Mouse (Mus musculus) limb, embryonic 14.5 days (tissue): ENCODE data around the gene Ddx21. TPM values are rescaled to one million over a fixed set of nuclear protein-coding genes. Genes with fewer than 3 reads are reported as not detected.

ENCODE experiments used
- ATAC-seq: fragments of 200-750 bp; cut with Nextera tagmentation; 2 replicates; pipeline ENCODE4 v1.8.0; 2017; ENCODE audit warnings: low read depth, moderate number of reproducible peaks, moderate TSS enrichment; ENCODE audit not compliant: low FRiP score
- DNase-seq: peaks from one replicate; pipeline ENCODE4 v3.0.0-alpha.2; 2015; ENCODE audit warnings: low spot score
- H3K27ac ChIP-seq: fragments of 300-500 bp; sonication (generic); replicated peaks from 2 replicates; pipeline ENCODE4 v1.5.1; 2014; ENCODE audit warnings: low read depth, mild to moderate bottlenecking, low read length, moderate library complexity, mixed read lengths
- H3K27me3 ChIP-seq: fragments of 300-500 bp; sonication (generic); 2 replicates; pipeline ENCODE4 v1.6.1; 2014; ENCODE audit warnings: low read length, mixed read lengths; ENCODE audit not compliant: control insufficient read depth, insufficient read depth
- H3K36me3 ChIP-seq: fragments of 300-500 bp; sonication (generic); 2 replicates; pipeline ENCODE4 v1.6.1; 2014; ENCODE audit warnings: mild to moderate bottlenecking, low read length, moderate library complexity, mixed read lengths; ENCODE audit not compliant: control insufficient read depth, insufficient read depth
- H3K4me1 ChIP-seq: fragments of 300-500 bp; sonication (generic); 2 replicates; pipeline ENCODE4 v1.6.1; 2014; ENCODE audit warnings: antibody characterized with exemption, low read length, mixed read lengths; ENCODE audit not compliant: control insufficient read depth, insufficient read depth
- H3K4me2 ChIP-seq: fragments of 300-500 bp; sonication (generic); replicated peaks from 2 replicates; pipeline ENCODE4 v1.6.1; 2014; ENCODE audit warnings: low read depth, mild to moderate bottlenecking, low read length, moderate library complexity; ENCODE audit not compliant: severe bottlenecking
- H3K4me3 ChIP-seq: fragments of 300-500 bp; sonication (generic); replicated peaks from 2 replicates; pipeline ENCODE4 v1.5.1; 2014; ENCODE audit warnings: low read length
- H3K9ac ChIP-seq: fragments of 300-500 bp; sonication (generic); 2 replicates; pipeline ENCODE4 v1.6.1; 2014; ENCODE audit warnings: mild to moderate bottlenecking, low read depth, low read length, moderate library complexity; ENCODE audit not compliant: severe bottlenecking
- H3K9me3 ChIP-seq: fragments of 300-500 bp; sonication (generic); 2 replicates; pipeline ENCODE4 v1.6.1; 2016; ENCODE audit warnings: low read length; ENCODE audit not compliant: control insufficient read depth
- POLR2A ChIP-seq: fragments of 200-500 bp; IDR thresholded peaks from 2 replicates; pipeline ENCODE4 v1.8.0; 2012; ENCODE audit warnings: inconsistent platforms, mild to moderate bottlenecking, moderate library complexity, borderline replicate concordance; ENCODE audit not compliant: insufficient read depth, insufficient read length; ENCODE audit errors: extremely low read depth
- WGBS: fragments of 180-500 bp; shearing (Covaris S2); extraction: QIAGEN DNeasy Blood & Tissue Kit; methylation state at CpG from one replicate; pipeline ENCODE4 v1.1.7; 2014; 5-methylcytosine and 5-hydroxymethylcytosine counted together
- polyA plus RNA-seq, 2 experiments: library from polyadenylated mRNA; depleted of rRNA in 1 of 2; stranded (reverse) in 1 of 2; unstranded in 1 of 2; fragments of >200 nt; fragmentation: Nextera tagmentation in 1 of 2; extraction: Ambion mirVana in 1 of 2; gene quantifications; 2 replicates each; pipeline versions ENCODE4 v1.2.1 to v1.2.3; 2012 to 2014

The Ddx21 gene
- polyA plus RNA-seq, 2 experiments = 26.0 to 43.5 TPM

DNA sequence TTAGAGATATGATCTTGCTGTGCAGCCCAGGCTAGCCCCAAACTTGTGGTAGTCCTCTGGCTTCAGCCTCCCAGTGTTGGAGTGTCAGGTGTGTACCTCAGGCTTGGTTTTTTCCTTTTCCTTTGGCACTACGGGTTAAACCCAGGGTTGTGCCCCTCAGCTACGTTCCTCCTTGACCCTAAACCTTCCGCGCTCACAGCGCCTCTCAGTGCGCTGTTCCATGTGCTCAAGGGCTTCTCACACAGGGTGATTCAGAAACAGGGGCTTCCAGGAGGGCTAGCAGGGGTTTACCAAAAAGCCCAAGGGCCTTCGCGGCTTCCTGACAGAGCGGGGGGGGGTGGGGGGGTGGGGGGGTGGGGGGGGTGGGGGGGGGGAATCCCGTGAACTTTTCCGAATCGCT, 59.6 kb downstream of the Ddx21 start:
- TF ChIP-seq POLR2A = no peak
- H3K36me3 ChIP-seq = no peaks in the 10 kb centered on the region
- no peaks in the 10 kb centered on the region for H3K9me3 ChIP-seq
- H3K4me1 ChIP-seq = no peaks in the 10 kb centered on the region
- ATAC-seq = no peak
- no peak overlapping the region for H3K4me3 ChIP-seq
- no peak overlapping the region for H3K9ac ChIP-seq
- H3K4me2 ChIP-seq = no peak overlapping the region
- no peaks in the 10 kb centered on the region for H3K27me3 ChIP-seq
- WGBS = 96% methylated on average over 8 of the region's 12 CpGs
- no peak for DNase-seq
- no peak overlapping the region for H3K27ac ChIP-seq

GRCm38 (mm10) chr10:62541499-62541898, 60.6 kb downstream of the Ddx21 start:
- no peak overlapping the region for H3K4me2 ChIP-seq
- no peaks in the 10 kb centered on the region for H3K4me1 ChIP-seq
- no peaks in the 10 kb centered on the region for H3K27me3 ChIP-seq
- ATAC-seq (no peak), DNase-seq (no peak)
- H3K27ac ChIP-seq = no peak overlapping the region
- no peaks in the 10 kb centered on the region for H3K36me3 ChIP-seq
- no peak overlapping the region for H3K9ac ChIP-seq
- no peaks in the 10 kb centered on the region for H3K9me3 ChIP-seq
- no peak overlapping the region for H3K4me3 ChIP-seq
- TF ChIP-seq POLR2A = no peak
- WGBS = 95% methylated on average over 12 of the region's 12 CpGs

- ATAC-seq (no peak), DNase-seq (no peak)
- no peak for TF ChIP-seq POLR2A
- Histone ChIP-seq H3K4me1 (no peaks in the 10 kb centered on the region), H3K4me3 (no peak overlapping the region), H3K27ac (no peak overlapping the region), H3K4me2 (no peak overlapping the region), H3K27me3 (no peaks in the 10 kb centered on the region), H3K36me3 (no peaks in the 10 kb centered on the region), H3K9ac (no peak overlapping the region), H3K9me3 (no peaks in the 10 kb centered on the region)
- WGBS = 65% methylated on average over 3 of the region's 3 CpGs
Measured at GRCm38 (mm10) chr10:62540800-62541199, 61.3 kb downstream of the Ddx21 start.

GRCm38 (mm10) chr10:62534509-62534908, 67.6 kb downstream of the Ddx21 start:
- no peak overlapping the region for H3K4me3 ChIP-seq
- H3K9ac ChIP-seq = no peak overlapping the region
- H3K27ac ChIP-seq = no peak overlapping the region
- 87% methylated on average over 7 of the region's 7 CpGs for WGBS
- ATAC-seq (no peak), DNase-seq (no peak)
- H3K4me1 ChIP-seq = no peaks in the 10 kb centered on the region
- no peaks in the 10 kb centered on the region for H3K27me3 ChIP-seq
- no peaks in the 10 kb centered on the region for H3K9me3 ChIP-seq
- no peak for TF ChIP-seq POLR2A
- no peaks in the 10 kb centered on the region for H3K36me3 ChIP-seq
- H3K4me2 ChIP-seq = no peak overlapping the region

- Histone ChIP-seq H3K27me3 (no peaks in the 10 kb centered on the region), H3K27ac (no peak overlapping the region), H3K4me2 (no peak overlapping the region), H3K9ac (no peak overlapping the region), H3K9me3 (no peaks in the 10 kb centered on the region), H3K4me3 (no peak overlapping the region), H3K4me1 (no peaks in the 10 kb centered on the region), H3K36me3 (no peaks in the 10 kb centered on the region)
- no peak for ATAC-seq
- no peak for DNase-seq
- TF ChIP-seq POLR2A = no peak
- 54% methylated on average over 2 of the region's 2 CpGs for WGBS
Measured at GRCm38 (mm10) chr10:62532832-62533231, 69.2 kb downstream of the Ddx21 start.

Other genes with a start within 250 kb of the Ddx21 start
- 30.7 and 32.1 TPM in 2 replicates for gene Hk1, start 222.4 kb downstream of the Ddx21 start, polyA plus RNA-seq (2012; rRNA removed)
- 29.2 and 29.3 TPM in 2 replicates for gene Hk1, start 222.4 kb downstream of the Ddx21 start, polyA plus RNA-seq (2014; fragmentation: Nextera tagmentation; extraction: Ambion mirVana)
- 2.3 and 3.3 TPM in 2 replicates for gene Hkdc1, start 179.8 kb downstream of the Ddx21 start, polyA plus RNA-seq (2012; rRNA removed)
- 1.1 and 2.4 TPM in 2 replicates for gene Hkdc1, start 179.8 kb downstream of the Ddx21 start, polyA plus RNA-seq (2014; fragmentation: Nextera tagmentation; extraction: Ambion mirVana)
- gene 4930507D05Rik, start 152.8 kb downstream of the Ddx21 start, polyA plus RNA-seq (2012; rRNA removed) = 0.33 TPM in 2 replicates
- gene 4930507D05Rik, start 152.8 kb downstream of the Ddx21 start, polyA plus RNA-seq (2014; fragmentation: Nextera tagmentation; extraction: Ambion mirVana) = 0.29 and 0.39 TPM in 2 replicates
- 28.7 and 30.8 TPM in 2 replicates for gene Supv3l1, start 152.5 kb downstream of the Ddx21 start, polyA plus RNA-seq (2012; rRNA removed)
- 24.2 and 25.5 TPM in 2 replicates for gene Supv3l1, start 152.5 kb downstream of the Ddx21 start, polyA plus RNA-seq (2014; fragmentation: Nextera tagmentation; extraction: Ambion mirVana)
- 25.6 and 29.2 TPM in 2 replicates for gene Vps26a, start 115.5 kb downstream of the Ddx21 start, polyA plus RNA-seq (2012; rRNA removed)
- gene Vps26a, start 115.5 kb downstream of the Ddx21 start, polyA plus RNA-seq (2014; fragmentation: Nextera tagmentation; extraction: Ambion mirVana) = 67.1 and 71.1 TPM in 2 replicates
- gene Srgn, start 74.8 kb downstream of the Ddx21 start, polyA plus RNA-seq (2012; rRNA removed) = 11.2 and 14.7 TPM in 2 replicates
- gene Srgn, start 74.8 kb downstream of the Ddx21 start, polyA plus RNA-seq (2014; fragmentation: Nextera tagmentation; extraction: Ambion mirVana) = 35.3 and 49.4 TPM in 2 replicates
- 35.1 and 36.1 TPM in 2 replicates for gene Kif1bp, start 23.8 kb downstream of the Ddx21 start, polyA plus RNA-seq (2012; rRNA removed)
- 44.6 and 46.1 TPM in 2 replicates for gene Kif1bp, start 23.8 kb downstream of the Ddx21 start, polyA plus RNA-seq (2014; fragmentation: Nextera tagmentation; extraction: Ambion mirVana)
- 83.4 and 120 TPM in 2 replicates for gene Ddx50, start 48.9 kb upstream of the Ddx21 start, polyA plus RNA-seq (2012; rRNA removed)
- 165 and 176 TPM in 2 replicates for gene Ddx50, start 48.9 kb upstream of the Ddx21 start, polyA plus RNA-seq (2014; fragmentation: Nextera tagmentation; extraction: Ambion mirVana)
- 0.46 and 0.65 TPM in 2 replicates for gene Stox1, start 123.8 kb upstream of the Ddx21 start, polyA plus RNA-seq (2012; rRNA removed)
- gene Stox1, start 123.8 kb upstream of the Ddx21 start, polyA plus RNA-seq (2014; fragmentation: Nextera tagmentation; extraction: Ambion mirVana) = 0.63 and 0.72 TPM in 2 replicates
- 77.9 and 112 TPM in 2 replicates for gene Ccar1, start 190.0 kb upstream of the Ddx21 start, polyA plus RNA-seq (2012; rRNA removed)
- gene Ccar1, start 190.0 kb upstream of the Ddx21 start, polyA plus RNA-seq (2014; fragmentation: Nextera tagmentation; extraction: Ambion mirVana) = 115 and 116 TPM in 2 replicates